Mouse (Mus musculus) spleen, postnatal 4 days (tissue): ENCODE data around the gene Krtap16-1.

Experiments used
- DNase-seq, 2 experiments: peaks; one replicate each; pipeline ENCODE4 v3.0.0; 2022; ENCODE audit warnings: low spot score in 2 of 2

Gene Krtap16-1

GRCm38 (mm10) chr11:99986180-99986647, at the start of gene Krtap16-1:
TSS of gene Krtap16-1 (minus strand) at chr11:99986597.
- DNase-seq = no peak

- DNase-seq = no peak
Observed at GRCm38 (mm10) chr11:100029768-100030167, 43.4 kb upstream of the Krtap16-1 start, which contains the start of gene Krt33b. TSS of gene Krt33b (minus strand) at chr11:100029868.

- no peak for DNase-seq
Observed at GRCm38 (mm10) chr11:100021438-100021837, 35.0 kb upstream of the Krtap16-1 start.

GRCm38 (mm10) chr11:100019466-100019865, 33.1 kb upstream of the Krtap16-1 start:
- DNase-seq = no peak

DNA sequence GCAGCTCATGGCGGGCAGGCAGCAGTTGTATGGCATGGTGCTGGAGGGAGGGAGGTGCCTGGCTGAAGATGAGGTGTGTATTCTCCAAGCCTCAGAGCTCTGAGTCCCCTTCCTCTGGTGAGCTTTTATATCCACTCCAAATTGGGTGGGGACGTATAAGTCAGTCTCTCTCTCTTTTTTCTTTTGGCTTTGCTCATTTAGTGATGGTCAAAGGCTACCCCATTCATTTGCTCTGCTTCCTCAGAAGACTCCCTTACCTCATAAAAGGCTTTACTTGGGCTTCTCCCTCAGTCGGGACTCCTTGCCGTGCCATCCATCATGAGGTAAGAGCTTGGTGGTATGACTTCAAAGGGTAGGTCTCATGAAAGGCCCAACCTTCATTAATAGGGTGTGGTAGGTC, 29.7 kb upstream of the Krtap16-1 start, which contains the start of gene Krt33a:
Gene Krt33a (minus strand): TSS at position 101 of the 400 bp plus-strand sequence.
- DNase-seq = no peak

- no peak for DNase-seq
Observed at GRCm38 (mm10) chr11:100013691-100014171, 27.3 kb upstream of the Krtap16-1 start.

DNA sequence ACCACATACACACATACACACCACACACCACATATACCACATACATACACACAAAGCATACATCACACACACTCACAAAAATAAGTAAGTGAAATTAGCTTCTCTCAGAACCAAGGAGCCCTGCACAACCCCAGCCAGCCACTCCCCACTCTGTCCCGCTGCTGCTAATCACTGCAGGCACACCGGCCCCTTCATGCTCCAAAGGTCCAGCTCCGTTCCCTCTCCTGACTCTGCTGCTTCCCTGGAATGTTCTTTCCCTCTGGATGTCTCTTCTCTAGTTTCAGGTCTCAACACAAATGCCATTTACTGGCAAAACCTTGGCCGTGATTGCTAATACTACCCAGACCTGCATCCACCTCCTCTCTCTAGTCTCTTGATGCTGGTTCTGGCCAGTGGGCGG, 24.3 kb upstream of the Krtap16-1 start:
- DNase-seq = no peak

DNA sequence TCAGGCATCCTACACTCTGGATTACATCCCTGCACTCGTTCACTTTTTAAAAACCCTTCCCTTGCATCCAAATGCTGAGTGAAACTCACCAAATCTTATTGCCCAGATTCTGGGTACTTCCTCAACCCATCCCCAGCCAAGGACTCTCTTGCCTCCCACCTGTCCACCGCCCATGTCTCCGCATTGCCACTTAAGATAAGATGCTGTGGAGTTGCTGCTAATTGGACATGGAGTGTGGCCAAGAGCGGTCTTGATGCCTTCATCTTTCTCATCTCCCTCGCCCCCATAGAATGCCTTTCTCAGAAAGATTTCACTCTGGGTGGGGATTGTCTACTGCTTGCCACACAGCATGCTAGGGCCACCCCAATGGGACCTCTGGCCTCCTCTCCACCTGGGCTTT, 21.9 kb upstream of the Krtap16-1 start:
- DNase-seq = no peak

DNA sequence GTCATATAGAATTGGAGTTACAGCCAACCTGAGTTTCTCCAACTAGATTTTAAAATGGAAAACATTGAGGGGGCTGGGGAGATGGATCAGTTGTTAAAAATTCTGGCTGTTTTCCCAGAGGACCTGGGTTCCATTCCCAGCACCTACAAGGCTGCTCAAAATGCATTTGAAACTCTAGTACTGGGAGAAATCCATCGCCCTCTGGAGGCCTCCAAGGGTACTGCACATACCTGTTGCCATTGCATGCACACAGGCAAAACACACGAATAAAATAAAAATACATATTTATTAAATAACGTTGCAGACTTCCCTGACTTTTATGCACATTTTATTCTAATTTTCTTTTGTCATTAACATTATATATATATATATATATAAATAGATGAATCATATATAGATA, 20.2 kb upstream of the Krtap16-1 start:
- no peak for DNase-seq

GRCm38 (mm10) chr11:100005905-100006304, 19.5 kb upstream of the Krtap16-1 start:
- no peak for DNase-seq

DNA sequence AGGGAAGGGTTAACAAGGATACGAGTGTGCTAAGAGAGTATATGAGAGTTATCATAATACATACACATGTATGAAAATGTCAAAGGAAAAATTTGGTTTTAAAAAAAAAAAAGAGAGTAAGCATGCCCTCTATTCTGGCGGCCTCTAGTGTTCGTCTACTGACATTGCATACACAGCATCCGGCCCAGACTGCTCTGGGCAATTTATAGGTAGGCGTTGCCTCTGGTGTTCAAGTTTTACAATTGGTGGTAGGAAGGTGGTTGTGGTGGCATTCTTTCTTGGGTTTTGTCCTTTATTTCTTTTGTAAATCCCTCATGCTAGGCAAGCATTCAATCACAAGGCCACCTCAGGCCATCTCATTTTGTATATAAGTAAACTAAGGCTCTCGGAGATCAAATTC, 18.4 kb upstream of the Krtap16-1 start:
- no peak for DNase-seq

- DNase-seq = no peak
Observed at GRCm38 (mm10) chr11:99999091-99999490, 12.7 kb upstream of the Krtap16-1 start.

DNA sequence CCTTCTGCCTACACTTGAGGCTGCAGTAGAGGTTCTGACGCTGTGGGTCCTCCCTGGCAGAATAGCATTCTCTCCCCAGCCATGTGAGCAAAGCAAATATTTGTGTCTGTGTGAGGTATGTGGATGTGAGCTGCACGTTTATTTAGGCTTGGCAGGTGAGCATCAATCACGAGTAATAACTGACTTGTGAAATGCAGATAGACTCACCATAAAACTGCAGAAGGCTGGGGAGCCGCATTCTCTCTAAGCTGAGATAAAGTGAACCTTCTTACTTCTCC, 7.9 kb upstream of the Krtap16-1 start:
- no peak for DNase-seq

DNA sequence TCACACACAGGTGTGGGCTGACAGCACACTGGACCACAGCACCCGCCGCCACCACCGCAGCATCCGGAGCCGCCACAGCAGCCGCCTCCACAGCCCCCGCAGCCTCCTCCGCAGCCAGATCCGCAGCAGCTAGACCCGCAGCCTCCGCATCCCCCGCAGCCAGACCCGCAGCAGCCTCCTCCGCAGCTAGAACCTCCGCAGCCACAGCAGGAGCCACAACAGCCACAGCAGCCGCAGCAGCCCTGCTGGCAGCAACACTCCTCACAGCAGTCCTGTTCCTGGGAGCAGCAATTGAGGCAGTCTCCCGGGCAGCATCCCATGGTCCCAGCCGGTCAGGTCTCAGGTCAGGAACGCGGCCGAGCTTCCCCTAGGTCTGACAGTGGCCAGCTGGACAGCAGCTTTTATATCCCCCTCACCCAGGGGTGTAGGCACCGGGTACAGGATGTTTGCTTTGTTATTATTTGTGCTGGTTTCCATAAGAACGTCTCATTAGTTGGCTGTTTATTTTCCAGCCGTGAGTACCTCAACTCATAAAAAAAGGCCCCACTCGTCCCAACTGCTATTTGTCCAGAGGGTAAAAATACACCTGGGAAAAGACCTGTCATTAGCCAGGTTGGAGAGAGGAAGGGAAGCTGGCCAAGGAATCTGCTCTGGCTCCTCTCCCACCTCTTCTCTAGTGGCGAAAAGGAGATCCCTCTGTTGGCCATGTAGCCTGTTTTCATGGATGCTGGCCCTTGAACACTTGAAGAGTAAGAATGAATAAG, 7.4 kb upstream of the Krtap16-1 start, which contains the start of gene Krtap17-1:
Gene Krtap17-1 (minus strand): TSS at position 375 of the 764 bp plus-strand sequence.
- DNase-seq = no peak

- no peak for DNase-seq
Observed at GRCm38 (mm10) chr11:99990571-99990970, 4.2 kb upstream of the Krtap16-1 start.

- DNase-seq = no peak
Observed at GRCm38 (mm10) chr11:99989881-99990405, 3.5 kb upstream of the Krtap16-1 start.

DNA sequence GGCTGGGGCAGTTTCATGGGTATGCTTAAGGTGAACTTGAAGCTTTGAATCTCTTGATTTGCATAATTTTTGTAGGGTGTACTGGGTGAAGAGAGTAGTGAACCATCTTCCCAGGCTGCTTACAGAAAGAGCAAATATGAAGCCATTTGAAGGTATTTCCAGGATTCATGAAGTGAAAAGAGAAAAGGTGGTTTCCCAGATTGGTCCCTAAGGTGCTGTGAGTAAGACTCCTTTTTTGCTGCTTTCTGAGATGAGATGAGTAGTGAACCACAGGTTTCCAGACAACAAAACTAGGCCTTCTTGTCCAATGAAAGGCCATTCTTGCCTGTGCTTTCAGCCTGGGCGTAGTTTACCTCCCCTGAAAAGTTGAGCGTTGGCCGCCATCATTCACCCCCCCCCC, 2.1 kb upstream of the Krtap16-1 start:
- DNase-seq = no peak

GRCm38 (mm10) chr11:99985291-99986092, 905 bp downstream of the Krtap16-1 start:
- DNase-seq = no peak

- DNase-seq = no peak
Observed at GRCm38 (mm10) chr11:99983442-99983841, 3.0 kb downstream of the Krtap16-1 start.

- no peak for DNase-seq
Observed at GRCm38 (mm10) chr11:99982731-99983130, 3.7 kb downstream of the Krtap16-1 start.

- no peak for DNase-seq
Observed at GRCm38 (mm10) chr11:99978953-99979352, 7.4 kb downstream of the Krtap16-1 start, which contains the start of gene Krtap29-1. TSS of gene Krtap29-1 (minus strand) at chr11:99979053.

DNA sequence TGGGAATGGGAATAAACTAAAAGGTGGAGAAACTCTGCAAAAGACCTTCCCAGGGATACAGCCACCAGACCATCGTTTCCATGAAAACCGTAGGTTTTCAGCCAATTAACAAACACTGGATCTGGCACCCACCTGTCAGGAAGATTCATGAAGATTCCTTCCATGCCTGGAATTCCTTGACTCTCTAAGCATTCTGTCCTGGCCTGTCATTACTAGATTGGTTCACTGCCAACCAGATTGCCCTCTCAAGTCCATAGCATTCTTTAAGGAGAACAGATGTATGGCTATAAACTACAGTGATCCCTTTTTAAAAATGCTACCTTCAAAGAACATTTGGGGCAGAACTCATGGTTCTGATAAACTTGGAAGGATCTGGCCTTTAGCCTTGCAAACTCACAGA, 20.4 kb downstream of the Krtap16-1 start:
- DNase-seq = no peak
